Mouse (Mus musculus): ENCODE measurements around the gene Crtc3. TPM values are rescaled to one million over a fixed set of nuclear protein-coding genes. Genes with fewer than 3 reads are reported as not detected.

Crtc3 gene
- polyA plus RNA-seq (2015; fragmentation: Nextera tagmentation; extraction: Ambion mirVana) = 8.9 and 10.3 TPM in 2 replicates

GRCm38 (mm10) chr7:80688556-80689220 is at the start of gene Crtc3:
TSS of gene Crtc3 (minus strand) at chr7:80688877.

Other genes with a start within 250 kb of the Crtc3 start
- 29.1 and 38.0 TPM in 2 replicates for gene Blm, start 153.8 kb downstream of the Crtc3 start, polyA plus RNA-seq (2015; fragmentation: Nextera tagmentation; extraction: Ambion mirVana)
- gene Iqgap1, start 137.1 kb upstream of the Crtc3 start, polyA plus RNA-seq (2015; fragmentation: Nextera tagmentation; extraction: Ambion mirVana) = 40.2 and 52.3 TPM in 2 replicates
- gene Zscan2, start 172.0 kb upstream of the Crtc3 start, polyA plus RNA-seq (2015; fragmentation: Nextera tagmentation; extraction: Ambion mirVana) = 0.48 and 0.82 TPM in 2 replicates
- 20.4 and 20.7 TPM in 2 replicates for gene Wdr73, start 212.4 kb upstream of the Crtc3 start, polyA plus RNA-seq (2015; fragmentation: Nextera tagmentation; extraction: Ambion mirVana)
- gene Nmb, start 216.2 kb upstream of the Crtc3 start, polyA plus RNA-seq (2015; fragmentation: Nextera tagmentation; extraction: Ambion mirVana) = 5.9 and 9.1 TPM in 2 replicates